Mouse (Mus musculus): ENCODE data around the gene Tfb2m.

The Tfb2m gene

GRCm38 (mm10) chr1:179545768-179546550 lies at the start of gene Tfb2m, which contains the start of gene Cnst:
Gene Tfb2m (minus strand): TSS chr1:179546267.
Gene Cnst (plus strand): TSS chr1:179546370.
- DNase-seq = peak; percentile 96

- DNase-seq = no peak
Observed at GRCm38 (mm10) chr1:179592972-179593371, 46.9 kb upstream of the Tfb2m start.

DNA sequence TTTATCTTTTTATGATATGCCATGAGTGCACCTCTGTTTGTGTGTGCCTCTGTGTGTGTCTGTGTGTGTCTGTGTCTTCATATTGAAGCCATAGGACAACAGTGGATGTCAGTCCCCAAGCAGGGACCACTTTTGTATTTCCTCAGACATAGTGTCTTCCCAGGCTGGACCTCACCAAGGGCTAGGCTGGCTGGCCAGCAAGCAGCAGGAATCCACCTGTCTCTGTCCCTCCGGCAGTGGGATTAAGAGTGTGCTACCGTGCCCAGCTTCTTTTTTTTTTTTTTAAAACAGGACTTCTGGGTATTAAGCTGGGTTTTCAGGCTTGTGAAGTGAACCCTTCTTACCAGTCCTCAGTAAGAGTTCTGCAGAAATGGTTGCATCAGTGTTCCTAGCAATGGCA lies 46.1 kb upstream of the Tfb2m start:
- DNase-seq = no peak

- peak; percentile 30 for DNase-seq
Observed at GRCm38 (mm10) chr1:179591639-179592038, 45.6 kb upstream of the Tfb2m start.

DNA sequence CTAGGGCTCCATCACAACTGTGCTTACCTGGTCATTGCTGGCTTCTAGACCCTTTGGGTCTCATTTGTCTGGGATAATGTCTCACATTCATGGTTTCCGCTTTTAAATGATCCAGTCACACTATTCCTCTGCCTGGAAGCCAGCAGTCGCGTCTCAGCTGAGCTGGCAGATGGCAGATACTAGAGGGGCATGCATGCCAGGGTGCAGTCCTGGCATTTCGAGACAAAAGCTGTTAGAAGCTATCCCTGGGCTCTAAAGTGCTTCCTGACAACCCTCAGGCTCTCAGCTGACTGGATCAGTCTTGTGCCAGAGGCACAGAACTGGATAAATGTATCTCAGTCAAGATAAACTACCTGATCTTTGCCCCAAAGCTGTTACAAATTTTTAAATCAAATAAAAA lies 42.2 kb upstream of the Tfb2m start:
- no peak for DNase-seq

- no peak for DNase-seq
Observed at GRCm38 (mm10) chr1:179586430-179587095, 40.5 kb upstream of the Tfb2m start.

DNA sequence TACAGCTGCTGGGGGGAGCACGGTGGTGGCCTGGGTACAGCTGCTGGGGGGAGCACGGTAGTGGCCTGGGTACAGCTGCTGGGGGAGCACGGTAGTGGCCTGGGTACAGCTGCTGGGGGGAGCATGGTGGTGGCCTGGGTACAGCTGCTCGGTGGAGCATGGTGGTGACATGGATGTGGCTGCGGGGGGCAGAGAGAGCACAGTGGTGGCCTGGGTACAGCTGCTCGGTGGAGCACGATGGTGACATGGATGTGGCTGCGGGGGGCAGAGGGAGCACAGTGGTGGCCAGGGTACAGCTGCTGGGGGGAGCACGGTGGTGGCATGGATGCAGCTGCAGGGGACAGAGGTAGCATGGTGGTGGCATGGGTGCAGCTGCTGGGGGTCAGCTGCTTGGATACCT lies 39.6 kb upstream of the Tfb2m start:
- no peak for DNase-seq

DNA sequence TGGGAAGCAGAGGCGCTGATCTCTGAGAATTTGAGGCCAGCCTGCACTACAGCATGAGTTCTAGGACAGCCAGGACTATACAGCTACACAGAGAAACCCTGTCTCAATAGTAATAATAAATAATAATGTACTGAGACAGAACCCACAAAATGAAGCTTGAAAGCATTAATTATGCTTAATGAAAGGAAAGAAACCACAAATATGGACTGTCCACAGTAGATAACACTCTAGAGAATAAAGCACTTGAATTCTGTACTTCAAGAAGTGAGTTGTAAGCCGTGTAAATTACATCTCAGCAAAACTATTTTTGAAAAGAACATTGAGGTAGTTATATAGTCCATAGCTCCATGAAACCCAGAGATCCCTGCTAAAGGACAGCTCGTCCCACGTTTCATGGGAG lies 38.2 kb upstream of the Tfb2m start:
- no peak for DNase-seq

DNA sequence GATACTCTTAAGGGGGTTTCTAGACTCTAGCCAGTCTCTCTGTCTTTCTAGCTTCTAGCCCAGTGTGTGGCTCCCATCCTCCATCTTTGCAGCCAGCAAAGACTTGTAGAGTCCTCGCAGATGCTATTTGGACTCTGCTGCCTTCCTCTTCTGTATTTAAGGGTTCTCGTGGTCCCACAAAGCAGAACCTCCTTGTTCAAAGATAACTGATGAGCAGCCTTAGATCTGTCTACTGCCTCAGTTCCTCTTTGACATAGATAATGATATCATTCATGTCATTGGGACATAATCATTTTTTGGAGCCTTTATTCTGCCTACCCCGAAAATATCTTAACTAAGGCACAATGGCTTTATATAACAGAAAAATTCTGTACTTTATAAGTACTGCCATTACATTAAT lies 37.0 kb upstream of the Tfb2m start:
- DNase-seq = no peak

GRCm38 (mm10) chr1:179582021-179582433 lies 36.0 kb upstream of the Tfb2m start:
- no peak for DNase-seq

- DNase-seq = no peak
Observed at GRCm38 (mm10) chr1:179581422-179581821, 35.4 kb upstream of the Tfb2m start.

- DNase-seq = no peak
Observed at GRCm38 (mm10) chr1:179580200-179580599, 34.1 kb upstream of the Tfb2m start.

- DNase-seq = no peak
Observed at GRCm38 (mm10) chr1:179578625-179579024, 32.6 kb upstream of the Tfb2m start.

DNA sequence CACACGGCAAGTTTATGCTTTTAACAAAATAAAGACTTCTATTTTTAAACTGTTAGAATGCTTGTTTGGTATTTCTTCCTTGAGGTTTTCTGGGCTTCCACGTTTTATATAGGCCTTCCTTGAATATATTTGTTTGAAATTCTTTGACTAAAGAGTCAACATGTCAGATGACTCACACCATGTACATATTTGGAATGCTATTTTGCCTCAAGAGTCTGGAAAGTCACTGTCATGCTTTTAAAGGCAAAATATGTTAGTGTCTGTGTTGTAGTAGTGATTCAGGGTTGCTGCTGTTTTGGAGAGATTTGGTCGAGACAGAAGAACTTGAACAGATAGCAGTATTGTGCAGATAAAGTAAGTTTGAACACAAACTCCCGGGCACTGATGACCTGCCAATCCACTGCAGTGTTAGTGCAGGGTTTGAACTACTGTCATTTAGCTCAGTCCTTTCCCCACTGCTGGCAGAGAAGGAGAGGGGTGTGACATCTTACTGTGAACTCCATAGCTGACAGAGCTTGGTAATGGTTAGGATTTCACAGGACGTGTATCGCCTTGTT lies 27.7 kb upstream of the Tfb2m start:
- DNase-seq = no peak

GRCm38 (mm10) chr1:179571686-179572085 lies 25.6 kb upstream of the Tfb2m start:
- no peak for DNase-seq

DNA sequence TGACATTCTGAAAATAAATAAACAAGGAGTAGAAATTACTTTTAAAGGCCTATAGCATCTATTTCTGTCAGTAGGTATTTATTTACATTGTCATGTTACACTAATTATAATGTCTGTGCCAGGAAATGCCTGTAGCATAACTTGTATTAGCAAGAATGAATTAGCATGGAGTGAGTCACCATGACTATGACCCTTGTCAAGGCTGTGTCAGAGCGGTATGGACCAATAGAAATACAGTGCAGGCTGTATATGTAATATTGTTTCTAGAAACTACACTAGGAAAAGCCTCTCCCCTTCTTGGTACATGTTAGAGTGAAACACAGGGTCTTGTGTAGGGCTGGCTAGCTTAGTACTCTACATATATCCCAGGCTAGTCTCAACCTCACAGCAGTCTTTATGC lies 24.4 kb upstream of the Tfb2m start:
- DNase-seq = no peak

DNA sequence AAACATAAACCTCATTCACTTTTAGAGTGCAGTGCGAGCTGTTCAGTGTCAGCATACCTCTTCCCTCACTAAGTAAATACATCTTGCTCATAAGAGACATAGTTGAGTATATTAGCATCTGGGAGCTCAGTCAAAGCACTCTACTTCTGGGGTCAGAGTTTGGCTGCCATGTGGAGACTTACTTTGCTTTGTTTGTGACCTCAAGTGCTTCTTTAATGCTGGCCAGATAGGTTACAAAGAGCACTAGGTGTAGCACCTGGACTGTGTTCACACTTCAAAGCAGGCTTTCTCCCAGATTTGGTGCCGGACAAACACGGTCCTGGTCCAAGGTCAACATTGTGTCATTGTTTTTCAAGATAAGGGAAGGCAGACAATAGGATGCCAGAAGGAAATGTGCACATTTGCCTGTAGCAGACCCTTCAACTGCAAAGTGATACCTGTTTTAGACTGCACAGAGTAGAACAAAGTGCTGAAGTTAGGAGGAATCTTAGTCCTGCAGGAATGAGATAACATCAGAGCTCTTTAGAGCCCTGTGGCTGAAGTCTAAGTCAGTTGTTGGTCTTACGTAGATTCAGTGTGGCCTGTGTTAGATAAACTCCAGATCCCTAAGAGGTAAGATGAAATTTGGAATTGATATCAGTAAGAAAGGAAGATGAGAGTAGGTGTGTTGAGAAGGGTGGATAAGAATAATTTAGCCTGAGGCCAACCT lies 22.8 kb upstream of the Tfb2m start:
- no peak for DNase-seq

- DNase-seq = no peak
Observed at GRCm38 (mm10) chr1:179567558-179567957, 21.5 kb upstream of the Tfb2m start.

DNA sequence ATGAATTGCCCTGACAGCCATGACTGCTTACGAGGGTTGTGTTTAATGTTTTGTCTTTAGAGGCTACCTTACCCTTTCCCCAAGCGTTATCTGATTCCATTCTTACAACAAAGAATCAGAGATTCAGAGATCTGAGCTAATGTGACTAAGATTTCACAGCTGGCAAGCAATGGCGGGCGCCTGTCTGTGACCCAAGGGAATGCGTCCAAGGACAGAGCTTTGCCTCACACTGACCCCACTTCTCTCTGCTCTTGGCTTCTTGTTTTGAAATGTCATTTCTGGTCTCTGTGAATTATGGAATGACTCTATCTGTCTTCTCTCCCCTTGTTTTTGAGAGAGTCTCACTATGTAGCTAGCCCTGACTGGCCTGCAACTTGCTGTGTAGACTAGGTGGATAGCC lies 17.9 kb upstream of the Tfb2m start:
- no peak for DNase-seq

GRCm38 (mm10) chr1:179563211-179563610 lies 17.1 kb upstream of the Tfb2m start:
- DNase-seq = no peak

DNA sequence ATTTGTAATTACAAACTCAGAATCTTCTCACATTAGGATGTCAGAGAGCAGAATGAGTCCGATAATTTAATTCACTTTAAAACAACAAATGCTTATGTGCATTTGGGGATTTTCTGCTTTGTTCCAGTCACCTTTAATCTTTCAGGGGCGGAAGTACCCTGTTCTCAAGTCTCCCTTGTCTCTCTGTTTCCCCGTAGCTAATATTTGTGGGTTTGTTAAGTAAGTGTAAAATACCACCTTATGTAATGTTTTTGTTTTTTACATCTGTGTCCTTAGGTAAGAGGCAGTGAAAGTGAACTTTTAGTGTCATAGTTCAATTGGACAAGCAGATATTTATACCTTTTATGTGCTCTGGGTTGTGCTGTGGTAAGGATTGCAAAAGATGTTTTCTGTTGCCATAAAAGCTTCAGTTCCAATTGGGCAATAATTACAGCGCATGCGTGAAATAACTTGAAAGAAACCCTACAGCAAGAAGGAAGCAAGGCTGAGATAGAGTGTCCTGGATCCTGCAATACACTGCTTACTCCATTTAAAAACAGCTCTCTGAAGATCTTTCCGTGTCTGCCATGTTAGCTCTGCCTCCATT lies 14.9 kb upstream of the Tfb2m start:
- no peak for DNase-seq

GRCm38 (mm10) chr1:179559446-179560194 lies 13.6 kb upstream of the Tfb2m start:
- no peak for DNase-seq
